Comparison of ENCODE assay signal across 20 mouse cellular contexts in genomic region chr8:70894771-70895545, GRCm38 (mm10). TPM values are rescaled to one million over a fixed set of nuclear protein-coding genes. Genes with fewer than 3 reads are reported as not detected.
DNase-seq lines count a peak whose midpoint lies in the region; ATAC-seq and TF ChIP-seq lines count a peak whose summit lies in the region.
"Had no signal": no experiment of that assay in that cellular context is flagged by ENCODE, and none has a peak within 500 bp of the region (broad histone marks: within the 10 kb centered on the region; RNA-seq: fewer than 3 reads in every experiment).

No protein-coding gene starts in this region.

- H3K27me3 ChIP-seq in kidney, embryonic 15.5 days: peaks cover 41% of the 10 kb centered on the region
- H3K27me3 ChIP-seq in C2C12 (ENCODE audit: control insufficient read depth, insufficient read depth, insufficient read length): no peaks in the 10 kb centered on the region
- peaks cover 35% of the 10 kb centered on the region for H3K27me3 ChIP-seq in E14TG2a.4 (ENCODE audit: insufficient read depth, low read length)
- peaks cover 51% of the 10 kb centered on the region for H3K27me3 ChIP-seq in limb, embryonic 10.5 days (ENCODE audit: low read depth, poor library complexity, severe bottlenecking)

- WGBS in kidney, embryonic 15.5 days: 78% methylated on average over 8 of the region's 8 CpGs
- WGBS in limb, embryonic 10.5 days: 92% methylated on average over 8 of the region's 8 CpGs

- no peaks in the 10 kb centered on the region for H3K9me3 ChIP-seq in kidney, embryonic 15.5 days (replicated peaks)
- H3K9me3 ChIP-seq in E14TG2a.4 (ENCODE audit: low read length): no peaks in the 10 kb centered on the region
- H3K9me3 ChIP-seq in limb, embryonic 10.5 days (replicated peaks): no peaks in the 10 kb centered on the region
- H3K9me3 ChIP-seq: heart, embryonic 10.5 days; hindbrain, embryonic 12.5 days had no signal

- peaks cover 13% of the 10 kb centered on the region for H3K79me3 ChIP-seq in C2C12 (ENCODE audit: low read depth)

- peaks cover 48% of the 10 kb centered on the region for H3K4me1 ChIP-seq in kidney, embryonic 15.5 days
- peaks cover 59% of the 10 kb centered on the region for H3K4me1 ChIP-seq in E14TG2a.4 (replicated peaks; ENCODE audit: low read depth, low read length)
- H3K4me1 ChIP-seq in limb, embryonic 10.5 days: peaks cover 48% of the 10 kb centered on the region

- no peak overlapping the region; the same call in 1 of the 2 replicates for H3K4me2 ChIP-seq in kidney, embryonic 15.5 days

- TF ChIP-seq CTCF in C2C12 (IDR thresholded peaks at IDR 0.05; ENCODE audit: control insufficient read depth, insufficient read depth, insufficient read length): no peak
- no peak for TF ChIP-seq CTCF in E14TG2a.4 (conservative IDR thresholded peaks at IDR 0.05; ENCODE audit: low read length)

- ATAC-seq in kidney, embryonic 15.5 days (replicated peaks; ENCODE audit: low FRiP score): no peak
- ATAC-seq: forebrain, embryonic 16.5 days; inflammation-experienced regulatory T-cells, adult 6 months had no signal

- H3K36me3 ChIP-seq in kidney, embryonic 15.5 days: peaks cover 31% of the 10 kb centered on the region
- H3K36me3 ChIP-seq in C2C12 (ENCODE audit: control insufficient read depth, insufficient read depth) (peaks cover 38% of the 10 kb centered on the region), E14TG2a.4 (ENCODE audit: insufficient read depth, low read length) (peaks cover 32% of the 10 kb centered on the region)
- H3K36me3 ChIP-seq in limb, embryonic 10.5 days: peaks cover 37% of the 10 kb centered on the region

- H3K27ac ChIP-seq in kidney, embryonic 15.5 days: no peak overlapping the region
- no peak overlapping the region for H3K27ac ChIP-seq in limb, embryonic 10.5 days
- H3K27ac ChIP-seq: heart, embryonic 10.5 days; hindbrain, embryonic 12.5 days; stomach, postnatal 0 days had no signal

- peak overlapping the region; percentile 59 for H3ac ChIP-seq in C2C12 (ENCODE audit: control insufficient read depth, insufficient read length, low read depth)

- H3K9ac ChIP-seq in kidney, embryonic 15.5 days: 0 out of 2 replicates have a peak overlapping the region, but pooled peaks have one; percentile 79
- H3K9ac ChIP-seq: hindbrain, embryonic 12.5 days had no signal

- peaks cover 27% of the 10 kb centered on the region for H3K79me2 ChIP-seq in C2C12 (ENCODE audit: control insufficient read depth, insufficient read depth)

- DNase-seq in kidney, postnatal 4 days: no peak
- DNase-seq in limb, embryonic 10.5 days (ENCODE audit: low spot score): no peak
- DNase-seq in spleen, postnatal 36 days (ENCODE audit: low spot score in 2 of 2): no peak
- DNase-seq in thymus, postnatal 0 days (ENCODE audit: low spot score): no peak
- DNase-seq: gastrocnemius, postnatal 25 days; heart, postnatal 14 days; kidney, adult 9 months; kidney, postnatal 36 days; lung, adult 2 months; retina, postnatal 1 day; right cerebral cortex, postnatal 4 days; thymus, postnatal 14 days had no signal

- no peak overlapping the region; the same call in 1 of the 2 replicates for H3K4me3 ChIP-seq in kidney, embryonic 15.5 days (replicated peaks)
- peak overlapping the region; percentile 82 for H3K4me3 ChIP-seq in C2C12 (ENCODE audit: insufficient read depth, poor library complexity, severe bottlenecking)
- peak overlapping the region; percentile 91 for H3K4me3 ChIP-seq in E14TG2a.4 (replicated peaks; ENCODE audit: low read length)
- 0 out of 2 replicates have a peak overlapping the region, but pooled peaks have one; percentile 83 for H3K4me3 ChIP-seq in limb, embryonic 10.5 days

TF ChIP-seq in C2C12, 6 proteins besides CTCF, POLR2A, EP300 and RAD21:
- TF ChIP-seq MAX (IDR thresholded peaks at IDR 0.05) (no peak), CEBPB (IDR thresholded peaks at IDR 0.05; ENCODE audit: low read depth) (no peak), USF1 (IDR thresholded peaks at IDR 0.05; ENCODE audit: low read depth) (no peak), MYOG (IDR thresholded peaks at IDR 0.05; ENCODE audit: control insufficient read depth, extremely low read depth, insufficient read length) (no peak), FOSL1 (IDR thresholded peaks at IDR 0.05; ENCODE audit: insufficient read depth, low read length, poor library complexity, severe bottlenecking) (no peak), MYOD1 (IDR thresholded peaks at IDR 0.05; ENCODE audit: control insufficient read depth, insufficient read length, low read depth) (no peak)

RNA-seq across cellular contexts. Expression of gene Rpl18a, which starts 2.3 kb away (rescaled TPM):
- 4,326 and 4,329 TPM in 2 replicates for polyA plus RNA-seq in kidney, embryonic 15.5 days (2015; fragmentation: Nextera tagmentation; extraction: Ambion mirVana)
- 4,918 TPM for polyA plus RNA-seq in C2C12 (2012; fragmentation: generic; extraction: Trizol)
- polyA plus RNA-seq in limb, embryonic 10.5 days (2016; fragmentation: Nextera tagmentation; extraction: Ambion mirVana): 3,636 and 3,729 TPM in 2 replicates
- polyA plus RNA-seq in thymus, postnatal 0 days (2015; fragmentation: Nextera tagmentation; extraction: Ambion mirVana): 6,882 and 7,160 TPM in 2 replicates

RNA-seq across cellular contexts. Expression of gene Slc5a5, which starts 2.4 kb away (rescaled TPM):
- polyA plus RNA-seq in kidney, embryonic 15.5 days (2015; fragmentation: Nextera tagmentation; extraction: Ambion mirVana): 0.06 and 0.25 TPM in 2 replicates
- polyA plus RNA-seq in C2C12 (2012; fragmentation: generic; extraction: Trizol): 0.13 TPM
- 0.16 and 0.23 TPM in 2 replicates for polyA plus RNA-seq in limb, embryonic 10.5 days (2016; fragmentation: Nextera tagmentation; extraction: Ambion mirVana)
- 0.49 and 1.6 TPM in 2 replicates for polyA plus RNA-seq in thymus, postnatal 0 days (2015; fragmentation: Nextera tagmentation; extraction: Ambion mirVana)
- polyA plus RNA-seq: inflammation-experienced regulatory T-cells, adult 6 months had no signal

RNA-seq across cellular contexts. Expression of gene Map1s, which starts 10.8 kb away (rescaled TPM):
- 49.7 and 58.9 TPM in 2 replicates for polyA plus RNA-seq in kidney, embryonic 15.5 days (2015; fragmentation: Nextera tagmentation; extraction: Ambion mirVana)
- polyA plus RNA-seq in C2C12 (2012; fragmentation: generic; extraction: Trizol): 59.7 TPM
- polyA plus RNA-seq in limb, embryonic 10.5 days (2016; fragmentation: Nextera tagmentation; extraction: Ambion mirVana): 67.8 and 71.4 TPM in 2 replicates
- 45.0 and 45.3 TPM in 2 replicates for polyA plus RNA-seq in thymus, postnatal 0 days (2015; fragmentation: Nextera tagmentation; extraction: Ambion mirVana)

RNA-seq across cellular contexts. Expression of gene Ccdc124, which starts 21.2 kb away (rescaled TPM):
- 115 and 123 TPM in 2 replicates for polyA plus RNA-seq in kidney, embryonic 15.5 days (2015; fragmentation: Nextera tagmentation; extraction: Ambion mirVana)
- 142 TPM for polyA plus RNA-seq in C2C12 (2012; fragmentation: generic; extraction: Trizol)
- 174 and 187 TPM in 2 replicates for polyA plus RNA-seq in limb, embryonic 10.5 days (2016; fragmentation: Nextera tagmentation; extraction: Ambion mirVana)
- polyA plus RNA-seq in thymus, postnatal 0 days (2015; fragmentation: Nextera tagmentation; extraction: Ambion mirVana): 93.8 and 98.6 TPM in 2 replicates

RNA-seq across cellular contexts. Expression of gene Kcnn1, which starts 31.9 kb away (rescaled TPM):
- polyA plus RNA-seq in kidney, embryonic 15.5 days (2015; fragmentation: Nextera tagmentation; extraction: Ambion mirVana): 2.6 and 2.9 TPM in 2 replicates
- polyA plus RNA-seq in C2C12 (2012; fragmentation: generic; extraction: Trizol): 3.2 TPM
- 2.8 and 4.0 TPM in 2 replicates for polyA plus RNA-seq in limb, embryonic 10.5 days (2016; fragmentation: Nextera tagmentation; extraction: Ambion mirVana)
- polyA plus RNA-seq in thymus, postnatal 0 days (2015; fragmentation: Nextera tagmentation; extraction: Ambion mirVana): 0.36 and 0.85 TPM in 2 replicates
- polyA plus RNA-seq: inflammation-experienced regulatory T-cells, adult 6 months had no signal
